Mouse (Mus musculus): ENCODE measurements around the gene Ahrr.

The Ahrr gene

DNA sequence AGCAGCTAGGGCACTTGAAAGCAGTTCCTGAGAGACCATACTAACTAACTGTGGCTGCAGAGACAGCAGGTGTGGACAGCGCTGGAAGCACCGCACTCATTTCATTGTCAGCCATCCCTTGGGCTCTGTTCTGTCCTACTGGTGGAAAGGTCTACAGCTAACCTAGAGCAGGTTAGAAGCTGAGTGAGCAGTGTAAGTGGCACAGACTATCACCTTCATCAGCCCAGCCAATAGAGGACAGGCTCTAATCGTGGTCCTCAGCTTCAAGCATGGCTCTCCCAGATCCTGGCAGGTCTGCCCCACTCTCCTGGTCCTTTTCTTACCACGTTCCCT is 46.3 kb downstream of the Ahrr start:
- in situ Hi-C loops (cut with MboI; ENCODE audit: low sequenced_read_pairs), result no loop called here

DNA sequence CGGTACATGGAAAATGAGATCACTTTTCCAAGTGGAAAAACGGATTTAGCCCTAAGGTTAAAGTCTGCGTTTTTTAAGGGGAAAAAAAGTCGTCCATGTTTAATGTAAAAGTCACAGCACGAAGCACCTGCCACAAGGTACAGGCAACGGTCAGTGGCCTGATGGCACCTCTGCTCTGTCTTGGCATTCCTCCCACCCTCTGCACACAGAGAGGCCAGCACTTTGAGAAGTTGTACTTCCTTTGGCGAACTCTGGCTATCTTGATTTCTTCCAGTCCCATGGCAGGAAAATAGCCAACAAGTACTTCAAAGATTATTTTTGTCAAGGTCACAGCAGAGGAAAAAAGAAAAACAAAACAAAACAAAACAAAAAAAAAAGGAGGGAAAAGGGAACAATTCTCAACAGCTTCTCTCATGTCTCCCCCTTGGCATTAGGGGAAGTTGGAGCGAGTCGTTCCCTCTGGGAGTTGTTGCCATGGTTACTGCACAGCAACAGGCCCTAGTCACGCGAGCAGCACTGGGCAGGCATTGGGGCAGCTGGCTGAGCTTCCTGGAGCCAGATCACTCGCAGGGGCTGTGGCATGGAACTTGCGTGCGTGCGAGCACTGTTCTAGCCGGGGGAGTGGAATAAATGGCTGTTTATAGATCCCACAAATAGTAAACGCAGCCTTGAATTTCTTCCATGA is 46.8 kb downstream of the Ahrr start:
- in situ Hi-C loops (cut with MboI; ENCODE audit: low sequenced_read_pairs), result no loop called here

DNA sequence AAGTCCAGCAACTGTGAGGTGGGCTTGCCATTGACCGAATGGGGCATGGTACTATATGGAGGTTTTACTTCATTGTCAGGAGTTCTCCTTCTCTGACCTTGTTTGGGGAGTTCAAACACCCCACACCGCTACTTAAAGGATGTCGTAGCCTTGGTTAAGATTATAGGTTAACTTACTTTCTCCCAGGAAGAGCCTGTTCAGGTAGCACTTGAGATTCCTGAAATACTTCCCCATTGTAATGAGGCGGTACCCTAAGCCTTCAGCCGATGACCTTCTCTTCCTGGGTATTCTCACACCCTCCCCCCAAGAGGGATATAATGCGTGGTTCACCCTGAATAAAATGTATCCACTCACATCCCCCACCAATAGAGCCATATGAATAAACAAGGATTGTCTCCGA is 54.6 kb downstream of the Ahrr start:
- in situ Hi-C loops (cut with MboI; ENCODE audit: low sequenced_read_pairs), result no loop called here

DNA sequence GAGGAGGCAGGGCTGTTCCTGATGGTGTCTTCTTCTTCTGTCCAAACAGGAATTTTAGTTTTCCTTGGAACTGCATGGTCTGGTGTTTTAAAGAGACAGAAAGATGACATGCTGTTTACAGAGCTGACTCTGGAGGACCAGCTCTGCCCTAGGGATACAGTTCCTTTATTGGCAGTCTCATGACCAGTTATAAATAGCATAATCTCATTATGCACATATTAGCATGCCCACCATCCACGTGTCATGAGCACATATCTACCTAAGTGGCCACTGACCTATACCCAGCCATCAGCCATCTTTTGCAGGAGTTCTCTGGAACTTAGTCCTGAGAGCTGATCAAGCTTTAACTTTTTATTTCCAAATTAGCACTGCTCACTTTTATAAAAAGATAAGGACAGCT is 71.5 kb downstream of the Ahrr start:
- in situ Hi-C loops (cut with MboI; ENCODE audit: low sequenced_read_pairs), result no loop called here

DNA sequence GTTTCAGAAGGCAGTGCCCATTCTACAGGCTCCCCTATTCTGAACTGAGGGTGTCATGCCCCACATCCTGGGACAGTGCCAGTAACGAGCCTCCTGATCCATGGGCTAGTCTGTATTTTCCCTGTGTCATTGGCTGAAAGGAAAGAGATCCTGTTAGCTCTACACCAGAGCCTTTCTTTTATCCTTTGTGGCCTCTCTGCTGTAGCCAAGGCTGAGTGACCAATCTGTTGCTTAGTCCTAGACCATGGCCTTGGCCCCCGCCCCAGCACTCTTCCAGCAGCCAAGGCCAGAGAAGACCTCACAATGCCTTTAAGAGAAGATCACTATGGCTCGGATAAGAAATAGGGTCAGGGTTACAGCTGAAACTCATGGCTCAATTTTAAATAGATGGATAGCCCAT is 73.7 kb downstream of the Ahrr start:
- in situ Hi-C loops (cut with MboI; ENCODE audit: low sequenced_read_pairs), result no loop called here

DNA sequence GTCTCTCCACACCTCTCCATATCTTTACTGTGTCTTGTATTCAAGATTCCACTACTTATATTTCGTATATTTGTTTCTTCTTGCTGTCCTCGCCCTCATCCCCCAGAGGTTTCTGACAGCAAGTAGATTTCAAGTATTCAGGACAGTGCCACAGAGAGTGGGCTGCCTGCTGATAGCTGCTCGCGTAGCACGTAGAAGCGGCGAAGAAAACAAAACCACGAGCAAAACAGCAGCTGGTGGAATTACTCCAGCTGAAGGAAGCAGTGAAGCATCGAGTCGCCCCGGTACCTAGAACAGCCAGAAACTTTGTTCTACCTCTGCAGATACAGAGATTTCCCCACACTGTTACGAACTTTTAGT is 83.2 kb downstream of the Ahrr start:
- in situ Hi-C loops (cut with MboI; ENCODE audit: low sequenced_read_pairs), result no loop called here

DNA sequence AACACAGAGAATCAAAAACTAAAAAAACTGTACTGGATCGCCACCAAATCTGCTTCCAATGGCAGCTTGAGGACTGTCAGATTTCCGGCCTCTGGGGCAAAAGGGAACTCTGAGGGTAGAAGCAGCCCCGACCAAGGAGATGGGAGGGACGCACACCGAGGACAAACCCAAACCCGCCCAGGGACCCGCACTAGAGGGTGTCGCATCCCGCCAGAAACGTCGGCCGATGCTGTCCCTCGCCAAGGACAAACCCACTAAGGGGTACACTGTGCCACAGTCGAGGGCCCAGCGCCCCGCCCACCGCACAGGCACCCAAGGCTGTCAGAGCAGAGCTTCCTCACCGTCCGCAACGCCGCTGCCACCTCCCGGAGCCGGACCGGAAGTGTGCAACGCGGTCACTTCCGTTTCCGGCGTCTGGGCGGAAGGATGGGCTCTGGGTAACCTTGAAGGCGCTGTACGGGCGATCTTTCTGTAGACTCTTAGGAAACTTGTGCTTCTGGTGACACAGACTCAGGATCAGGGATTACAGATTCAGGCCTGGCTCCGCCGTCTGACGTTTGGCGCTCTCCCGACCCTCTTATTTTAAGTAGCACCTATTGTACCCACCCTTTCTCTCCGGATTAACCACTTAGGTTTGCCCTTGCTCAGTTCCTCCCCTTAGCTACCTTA is 83.7 kb downstream of the Ahrr start, which contains the start of gene Exoc3:
Gene Exoc3 (minus strand): TSS at position 416 of the 669 bp plus-strand sequence.
- in situ Hi-C loops (cut with MboI; ENCODE audit: low sequenced_read_pairs), result no loop called here

DNA sequence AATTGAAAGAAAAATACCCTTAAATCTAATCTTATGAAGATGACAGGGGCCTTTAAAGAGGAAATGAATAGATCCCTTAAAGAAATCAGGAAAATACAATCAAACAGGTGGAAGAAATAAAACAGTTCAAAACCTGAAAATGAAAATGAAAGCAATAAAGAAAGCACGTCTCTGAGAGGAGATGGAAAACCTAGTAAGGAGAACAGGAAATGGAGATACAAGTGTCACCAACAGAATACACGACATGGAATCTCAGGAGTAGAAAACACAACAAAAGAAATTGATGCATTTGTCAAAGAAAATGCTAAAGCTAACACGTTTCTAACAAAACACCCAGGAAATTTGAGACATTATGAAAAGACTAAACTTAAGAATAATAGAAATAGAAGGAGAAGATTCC is 95.7 kb downstream of the Ahrr start:
- in situ Hi-C loops (cut with MboI; ENCODE audit: low sequenced_read_pairs), result no loop called here

DNA sequence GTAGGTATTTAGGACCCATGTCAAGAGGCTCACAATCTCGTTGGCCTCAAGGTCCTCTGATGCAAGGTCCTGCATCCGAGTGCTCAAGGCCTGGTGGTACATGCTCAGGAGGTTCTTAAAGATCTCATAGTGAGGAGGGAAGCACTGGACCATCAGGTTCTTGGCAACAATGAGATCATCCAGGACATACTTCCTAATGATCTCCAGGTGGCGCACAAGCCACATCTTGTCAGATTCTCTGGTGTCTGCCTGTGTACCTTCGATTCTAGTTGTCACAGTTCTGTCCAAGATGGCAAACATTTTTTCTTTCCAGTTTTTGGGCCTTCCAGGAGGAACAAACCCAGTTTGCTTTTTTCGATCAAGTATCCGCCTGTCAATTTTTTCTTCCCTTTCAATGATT is 99.5 kb downstream of the Ahrr start:
- in situ Hi-C loops (cut with MboI; ENCODE audit: low sequenced_read_pairs), result loop anchor here (5.0 kb wide), 1 partner anchor 110 kb away; no protein-coding TSS in a partner anchor

DNA sequence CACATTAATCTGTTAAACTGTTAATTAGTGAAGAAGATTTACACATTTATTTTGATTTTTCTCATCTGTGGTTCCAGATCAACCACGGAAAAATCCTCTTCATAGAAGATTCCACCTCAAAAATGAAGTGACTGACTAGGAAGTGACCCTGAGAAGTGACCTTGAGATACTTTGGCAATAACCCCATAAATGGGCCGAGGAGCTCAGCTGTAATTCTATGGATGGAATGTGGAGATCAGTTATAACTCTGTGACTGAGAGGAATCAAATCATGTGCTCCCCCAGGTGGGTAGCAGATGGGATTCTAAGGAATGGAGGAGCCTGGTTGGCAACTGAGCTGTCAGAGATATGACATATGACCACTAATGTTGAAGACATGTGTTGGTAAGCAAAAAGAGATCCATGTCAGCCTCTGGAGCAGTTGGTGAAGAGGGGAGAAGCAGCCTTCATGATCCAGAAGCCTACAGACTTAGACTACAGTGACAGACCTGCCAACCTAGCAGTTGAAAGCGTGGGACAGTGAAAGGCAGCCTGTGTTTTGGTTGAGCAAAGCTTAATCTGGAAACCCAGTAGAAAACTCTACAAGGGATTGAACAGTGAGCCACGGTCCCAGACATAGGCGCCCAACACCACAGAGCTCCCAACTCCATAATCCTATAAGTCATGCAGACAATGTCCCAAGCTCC is 109.0 kb downstream of the Ahrr start:
- in situ Hi-C loops (cut with MboI; ENCODE audit: low sequenced_read_pairs), result no loop called here

DNA sequence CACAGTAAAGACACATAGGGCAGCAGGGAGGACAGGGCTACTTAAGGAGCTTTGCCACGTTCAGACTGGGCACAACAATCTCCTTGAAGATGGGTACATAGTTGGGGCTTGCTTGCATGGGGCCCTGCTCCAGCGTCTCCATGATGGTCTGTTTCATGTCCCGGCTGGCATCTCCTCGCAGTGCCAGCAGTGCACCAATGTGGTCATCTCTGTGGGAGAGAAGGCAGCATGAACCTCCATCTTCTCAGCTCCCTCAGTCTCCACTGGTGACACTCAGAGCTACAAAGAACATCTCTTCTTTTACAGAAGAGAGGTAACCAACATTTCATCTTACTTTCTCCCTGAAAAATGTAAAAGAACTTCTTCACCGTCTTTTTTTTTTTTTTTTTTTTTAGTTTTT is 120.1 kb downstream of the Ahrr start:
- in situ Hi-C loops (cut with MboI; ENCODE audit: low sequenced_read_pairs), result no loop called here

DNA sequence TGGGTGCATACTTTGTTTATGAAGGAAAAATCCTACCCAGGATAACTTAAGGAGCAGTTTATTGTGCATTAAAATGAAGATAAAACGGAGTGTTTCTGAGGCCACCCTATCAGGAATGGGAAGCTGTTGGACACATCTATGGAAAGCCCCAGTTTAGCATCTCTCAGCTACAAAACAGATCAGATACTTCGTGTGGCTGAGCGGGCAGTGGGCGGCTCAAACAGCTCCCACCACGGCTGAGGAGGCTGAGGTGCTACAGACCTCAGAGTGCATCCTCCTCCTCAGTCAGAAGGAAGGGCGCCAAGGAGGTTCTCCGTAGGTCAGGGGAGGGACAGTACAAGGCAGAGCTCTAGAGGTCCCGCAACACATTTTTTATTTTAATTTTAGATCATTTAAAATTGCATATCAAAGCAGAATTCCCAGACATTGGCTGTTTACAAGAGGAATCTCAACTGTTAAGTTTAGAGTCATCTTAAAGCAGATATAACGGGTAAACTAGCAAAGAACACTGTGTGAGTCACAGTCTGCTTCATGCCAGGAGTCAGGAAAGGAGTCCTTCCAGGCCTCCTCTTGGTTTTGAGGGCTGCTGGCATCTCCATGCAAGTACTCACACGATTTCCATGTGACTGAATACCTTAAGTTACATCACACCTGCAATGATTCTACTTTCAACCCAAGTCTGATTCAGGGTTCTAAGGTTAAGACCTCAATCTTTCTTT is 122.5 kb downstream of the Ahrr start:
- in situ Hi-C loops (cut with MboI; ENCODE audit: low sequenced_read_pairs), result no loop called here

DNA sequence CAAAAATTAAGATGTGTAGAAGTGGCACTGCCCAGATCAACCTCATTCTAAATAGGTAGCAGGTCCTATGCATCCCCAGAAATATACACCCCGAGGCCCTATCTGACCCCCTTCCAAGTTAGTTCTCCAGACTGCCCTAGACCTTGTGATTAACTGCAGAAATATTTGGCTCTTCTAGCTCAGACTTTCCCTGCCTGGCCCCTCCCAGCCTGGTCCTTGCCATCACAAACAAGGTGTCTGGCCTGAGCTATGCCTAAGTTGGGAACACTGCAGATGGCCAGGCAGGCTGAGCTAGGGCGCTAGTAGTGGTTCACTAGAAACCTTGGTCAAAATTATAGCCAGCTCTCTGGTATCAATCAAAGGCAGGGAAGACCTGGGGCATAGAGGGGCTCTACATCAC is 124.6 kb downstream of the Ahrr start:
- in situ Hi-C loops (cut with MboI; ENCODE audit: low sequenced_read_pairs), result no loop called here

DNA sequence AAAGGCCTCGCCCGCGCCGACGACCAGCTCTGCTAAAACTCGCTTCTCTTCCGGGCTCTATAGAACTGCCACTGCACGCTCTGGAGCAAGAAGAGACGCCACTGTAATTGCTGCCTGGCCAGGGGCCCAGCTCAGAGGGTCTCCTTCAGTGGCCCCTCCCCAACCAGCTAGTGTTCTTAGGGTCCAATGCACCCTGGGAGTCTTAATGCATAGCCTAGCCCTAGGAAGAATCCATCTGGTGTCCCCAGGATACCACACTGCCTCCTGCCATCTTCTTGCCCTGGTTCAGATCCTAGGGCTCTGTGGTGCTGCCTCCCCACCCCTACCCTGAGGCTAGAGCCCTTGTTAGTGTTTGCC is 125.1 kb downstream of the Ahrr start:
- in situ Hi-C loops (cut with MboI; ENCODE audit: low sequenced_read_pairs), result no loop called here

DNA sequence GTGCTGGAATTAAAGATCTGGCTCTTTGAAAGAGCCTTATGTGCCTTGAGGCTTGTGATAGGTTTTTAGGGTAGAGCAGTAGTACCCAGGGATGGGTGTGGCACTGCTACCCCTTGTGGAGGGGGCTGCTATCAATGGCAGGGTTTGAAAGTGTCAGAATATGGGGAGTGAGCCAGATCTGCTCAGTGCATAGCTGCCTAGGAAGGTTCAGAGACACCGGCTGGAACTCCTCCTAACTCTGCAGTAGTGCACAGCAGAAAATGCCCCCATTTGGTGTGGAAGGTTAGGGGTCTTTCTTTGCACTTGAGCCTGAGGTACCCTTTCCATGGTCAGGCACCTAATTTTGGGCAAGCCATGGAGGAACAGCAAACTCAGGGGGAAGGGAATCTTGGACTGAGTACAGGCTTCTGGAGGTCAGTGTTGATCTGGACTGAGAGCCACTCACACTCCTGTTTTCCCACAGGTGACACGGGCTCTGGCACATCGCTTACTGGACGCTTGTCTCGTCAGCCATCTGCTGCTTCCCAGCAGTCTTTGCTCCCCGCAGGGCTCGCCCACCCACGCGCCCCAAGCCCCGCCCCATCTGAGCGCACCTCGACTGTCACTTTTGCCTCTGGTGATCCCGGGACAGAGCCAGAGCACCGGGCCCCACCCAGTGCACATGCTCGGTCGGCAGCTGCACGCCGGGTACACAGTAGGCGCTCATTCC is 125.6 kb downstream of the Ahrr start:
- in situ Hi-C loops (cut with MboI; ENCODE audit: low sequenced_read_pairs), result no loop called here

All from CH12F3 (cell line).